Mouse (Mus musculus) activated CD4-positive, CD25-positive, alpha-beta regulatory T cell (primary cell): ENCODE data around the gene Pgr15l. TPM values are rescaled to one million over a fixed set of nuclear protein-coding genes. Genes with fewer than 3 reads are reported as not detected.

Experiments used
- polyA plus RNA-seq, 2 experiments: library from polyadenylated mRNA; unstranded; fragments of 100-300 nt; shearing (Covaris generic); gene quantifications; one replicate each; pipeline ENCODE4 v1.2.1; 2017

Pgr15l gene
- under 1 TPM in 1 of 2 experiments, not detected in 1; 0.04 TPM for polyA plus RNA-seq

GRCm38 (mm10) chrX:97072369-97072768, at the start of gene Pgr15l:
TSS of gene Pgr15l (plus strand) at chrX:97072596.

